Mouse (Mus musculus): Measurements from ENCODE around the gene Ccl21a.
"Not testable (repeated sequence)": the region's sequence is repeated elsewhere in the genome, so short reads cannot be mapped to it uniquely, and the experiment has no call there.

Gene Ccl21a

DNA sequence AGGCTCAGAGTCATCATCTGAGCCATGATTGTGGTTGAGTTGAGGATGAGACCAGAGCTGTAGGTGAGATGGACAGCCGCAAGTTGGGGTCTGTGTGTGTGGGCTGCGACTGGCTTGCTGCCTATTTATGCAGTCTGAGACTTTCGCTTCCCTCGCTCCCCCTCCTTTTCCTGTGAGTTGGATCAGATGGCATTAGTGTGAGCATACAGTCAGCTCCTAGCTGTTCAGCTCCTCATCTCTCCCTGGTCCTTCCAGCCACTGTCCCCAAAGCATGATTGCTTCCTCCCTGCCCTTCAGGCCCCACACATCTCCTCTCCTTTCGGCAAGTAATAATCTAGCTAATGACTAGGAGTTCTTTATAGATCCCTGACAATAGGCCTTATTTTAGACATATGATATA lies at the start of gene Ccl21a:
Gene Ccl21a, minus strand, starts transcription at position 101 of the 400 bp plus-strand sequence.
- not testable (repeated sequence) for DNase-seq

GRCm38 (mm10) chr4:42756477-42756876 lies 17.3 kb downstream of the Ccl21a start, which contains the start of gene Ccl19:
Gene Ccl19 (minus strand): TSS chr4:42756577.
- not testable (repeated sequence) for DNase-seq

GRCm38 (mm10) chr4:42735245-42735644 lies 38.5 kb downstream of the Ccl21a start, which contains the start of gene 4930578G10Rik:
Gene 4930578G10Rik (plus strand): TSS chr4:42735545.
- DNase-seq: not testable (repeated sequence)

Measured in cerebellum, postnatal 36 days (tissue).